Mouse (Mus musculus): Measurements from ENCODE around the gene Ap3m1.
"Not testable (repeated sequence)": the region's sequence is repeated elsewhere in the genome, so short reads cannot be mapped to it uniquely, and the experiment has no call there.

Gene Ap3m1

DNA sequence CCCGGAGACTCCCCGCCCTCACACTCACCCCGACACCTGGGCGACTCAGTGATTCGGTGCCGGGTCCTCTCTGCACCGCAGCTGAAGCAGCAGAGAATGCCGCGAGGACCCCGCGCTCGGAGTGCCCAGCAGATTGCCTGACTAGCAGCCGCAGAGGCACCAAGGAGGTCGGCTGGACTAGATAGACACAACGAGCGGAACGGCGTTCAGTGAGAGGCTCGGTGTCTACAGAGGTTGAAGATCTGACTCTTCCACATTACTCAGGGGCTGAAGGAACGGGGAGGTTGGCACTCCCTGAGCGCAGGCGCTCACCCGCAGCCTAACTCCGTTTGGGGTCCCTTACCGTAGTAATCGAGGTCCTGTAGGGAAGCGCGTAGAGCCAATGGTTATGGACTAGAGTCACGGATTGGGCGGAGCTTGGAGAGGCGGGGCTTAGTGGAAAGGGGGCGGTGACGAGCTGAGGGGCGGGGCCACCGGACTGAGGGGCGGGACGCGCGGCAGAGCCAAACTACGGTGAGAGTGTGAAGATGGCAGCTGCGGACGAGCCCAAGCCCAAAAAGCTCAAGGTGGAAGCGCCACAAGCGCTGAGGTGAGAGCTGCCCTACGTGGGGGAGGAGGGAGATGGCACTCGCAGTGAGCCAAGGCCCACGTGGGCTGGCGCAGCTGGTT, at the start of gene Ap3m1, which contains the start of gene Adk:
TSS of gene Ap3m1 (minus strand) at position 397 of the 669 bp plus-strand sequence.
TSS of gene Adk (plus strand) at position 463 of the 669 bp plus-strand sequence.
- peak; percentile 97 for DNase-seq (ENCODE audit: low spot score)

DNA sequence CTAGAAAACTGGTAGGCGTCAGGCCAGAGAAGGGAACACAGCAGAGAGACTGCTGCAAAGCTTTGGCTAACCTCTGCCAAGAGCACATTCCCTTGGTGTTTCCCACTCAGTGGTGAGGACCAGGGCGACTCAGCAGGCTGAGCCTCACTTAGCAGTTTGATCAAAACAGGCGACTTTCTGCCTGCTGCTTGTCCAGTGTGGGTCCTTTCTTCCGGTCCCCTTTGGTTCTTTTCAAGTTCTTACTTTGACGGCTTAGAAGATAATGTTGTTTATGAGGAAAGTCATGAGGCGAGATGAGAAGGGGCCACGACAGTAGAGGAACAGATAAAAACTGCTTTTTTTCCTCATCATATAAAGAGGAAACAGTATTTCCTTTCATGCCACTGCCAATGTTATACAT, 49.3 kb upstream of the Ap3m1 start:
- DNase-seq (ENCODE audit: low spot score), result no peak

DNA sequence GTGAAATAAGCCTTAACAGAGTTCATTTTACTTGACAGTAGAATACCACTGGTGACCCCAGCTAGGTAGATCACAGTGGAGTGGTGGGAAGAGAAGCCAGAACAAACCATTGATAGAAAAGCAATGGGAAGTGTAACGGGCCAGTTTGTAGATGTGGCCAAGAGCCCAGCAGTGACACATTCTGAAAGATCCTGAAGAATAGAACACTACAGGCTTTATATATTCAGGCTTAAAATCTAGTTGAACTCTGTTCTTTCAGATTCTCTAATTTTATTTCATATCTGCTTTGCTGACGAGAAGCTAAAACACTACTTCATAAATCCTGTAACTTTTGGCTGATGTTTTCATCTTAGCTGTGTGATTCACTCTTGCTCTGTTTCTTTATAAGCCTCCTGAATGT, 48.6 kb upstream of the Ap3m1 start:
- no peak for DNase-seq (ENCODE audit: low spot score)

DNA sequence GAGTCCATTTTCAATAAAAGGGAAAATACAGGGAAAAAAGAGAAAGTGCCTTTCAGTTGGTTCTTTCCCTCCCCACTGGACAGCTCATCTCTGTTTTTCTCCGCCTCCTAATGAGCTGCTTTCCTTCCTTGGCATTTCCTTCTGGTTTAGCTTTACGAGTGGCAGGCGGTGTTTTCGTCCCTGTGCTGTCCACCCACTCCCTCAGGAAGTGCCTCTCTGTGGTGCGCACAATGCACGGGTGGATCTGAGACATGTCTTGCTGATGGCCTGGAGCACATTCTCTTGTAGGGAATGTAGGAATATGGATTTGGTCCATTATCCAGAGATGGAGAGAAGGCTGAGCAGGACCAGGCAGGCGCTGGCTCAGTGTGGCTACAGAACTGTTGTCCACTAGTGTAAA, 47.1 kb upstream of the Ap3m1 start:
- no peak for DNase-seq (ENCODE audit: low spot score)

DNA sequence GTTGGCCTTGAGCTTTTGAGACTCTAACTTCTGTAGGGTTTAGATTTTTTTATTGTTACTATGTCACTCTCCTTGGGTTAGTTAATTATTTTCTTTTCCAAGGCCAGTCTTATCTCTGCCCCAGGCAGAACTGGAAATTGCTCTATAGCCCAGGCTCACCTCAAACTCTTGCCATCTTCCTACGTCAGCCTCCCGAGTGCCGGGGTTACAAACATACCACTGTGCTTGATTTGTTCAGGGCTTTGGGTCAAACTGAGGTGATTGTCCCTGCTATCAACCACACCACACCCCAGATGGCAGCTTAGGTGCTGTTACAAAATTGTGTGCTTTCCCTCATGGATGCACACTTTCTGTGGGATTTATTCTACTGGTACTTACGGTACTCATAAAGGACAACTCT, 44.4 kb upstream of the Ap3m1 start:
- DNase-seq (ENCODE audit: low spot score), result no peak

DNA sequence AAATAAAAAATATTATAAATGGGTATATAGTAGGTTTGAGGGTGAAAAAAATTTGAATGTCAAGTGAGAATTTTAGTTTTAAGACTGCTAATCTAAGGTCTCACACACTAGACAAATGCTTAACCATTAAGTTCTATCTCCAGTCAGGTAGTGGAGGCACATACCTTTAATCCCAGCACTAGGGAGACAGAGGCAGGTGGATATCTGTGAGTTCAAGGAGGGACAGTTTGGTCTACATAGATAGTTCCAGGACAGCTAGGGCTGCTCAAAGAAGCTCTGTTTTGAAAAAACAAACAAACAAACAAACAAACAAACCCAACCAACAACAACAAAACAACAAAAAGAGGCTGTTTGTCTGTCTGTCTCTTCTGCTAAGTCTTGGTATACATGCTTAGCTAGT, 44.0 kb upstream of the Ap3m1 start:
- DNase-seq (ENCODE audit: low spot score), result no peak

DNA sequence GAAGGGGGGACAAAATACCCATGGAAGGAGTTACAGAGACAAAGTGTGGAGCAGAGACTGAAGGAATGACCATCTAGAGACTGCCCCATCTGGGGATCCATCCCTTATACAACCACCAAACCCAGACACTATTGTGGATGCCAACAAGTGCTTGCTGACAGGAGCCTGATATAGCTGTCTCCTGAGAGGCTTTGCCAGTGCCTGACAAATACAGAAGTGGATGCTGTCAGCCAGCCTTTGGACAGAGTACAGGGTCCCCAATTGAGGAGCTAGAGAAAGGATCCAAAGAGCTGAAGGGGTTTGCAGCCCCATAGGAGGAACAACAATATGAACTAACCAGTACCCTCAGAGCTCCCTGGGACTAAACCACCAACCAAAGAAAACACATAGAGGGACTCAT, 41.9 kb upstream of the Ap3m1 start:
- DNase-seq (ENCODE audit: low spot score), result not testable (repeated sequence)

DNA sequence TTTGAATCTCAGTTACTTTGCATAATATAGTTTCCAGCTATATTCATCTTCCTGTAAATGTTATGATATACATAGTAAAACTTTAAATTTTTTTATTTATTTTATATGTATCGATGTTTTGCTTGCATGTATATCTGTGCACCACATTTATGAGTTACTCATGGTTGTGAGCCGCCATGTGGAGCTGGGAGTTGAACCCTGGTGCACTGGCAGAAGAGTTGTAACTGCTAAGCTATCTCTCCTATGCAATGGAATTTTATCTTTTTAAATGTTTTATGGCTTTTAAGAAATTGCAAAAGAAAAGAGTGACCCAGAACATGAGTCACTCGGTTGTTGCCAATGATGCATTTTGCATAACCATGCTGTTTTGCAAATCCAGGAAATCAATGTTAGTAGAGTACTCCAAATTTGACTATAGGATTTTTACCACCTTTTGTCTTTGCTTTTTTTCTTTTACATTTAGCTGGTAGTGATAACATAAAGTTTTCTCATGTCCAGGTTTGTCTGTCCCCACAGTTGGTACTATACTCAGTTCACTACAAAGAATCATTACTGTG, 38.7 kb upstream of the Ap3m1 start:
- no peak for DNase-seq (ENCODE audit: low spot score)

DNA sequence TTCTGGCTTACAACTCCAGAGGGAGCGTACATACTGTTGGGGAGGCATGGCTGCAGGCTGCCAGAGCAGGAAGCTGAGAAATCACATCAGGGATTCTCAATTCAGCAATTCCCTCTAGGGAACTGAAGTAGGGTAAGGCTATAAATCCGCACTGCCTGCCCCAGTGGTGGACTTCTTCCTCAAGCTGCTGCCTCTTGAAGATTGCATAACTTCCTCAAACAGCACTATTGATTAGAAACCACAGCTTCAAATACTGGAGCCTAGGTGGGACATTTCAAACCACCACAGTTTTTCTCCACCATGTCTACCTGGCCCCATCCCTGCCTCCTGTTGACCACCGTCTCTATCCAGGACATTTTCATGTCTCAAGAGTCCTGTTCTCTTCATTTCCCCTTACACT, 38.1 kb upstream of the Ap3m1 start:
- DNase-seq (ENCODE audit: low spot score), result no peak

DNA sequence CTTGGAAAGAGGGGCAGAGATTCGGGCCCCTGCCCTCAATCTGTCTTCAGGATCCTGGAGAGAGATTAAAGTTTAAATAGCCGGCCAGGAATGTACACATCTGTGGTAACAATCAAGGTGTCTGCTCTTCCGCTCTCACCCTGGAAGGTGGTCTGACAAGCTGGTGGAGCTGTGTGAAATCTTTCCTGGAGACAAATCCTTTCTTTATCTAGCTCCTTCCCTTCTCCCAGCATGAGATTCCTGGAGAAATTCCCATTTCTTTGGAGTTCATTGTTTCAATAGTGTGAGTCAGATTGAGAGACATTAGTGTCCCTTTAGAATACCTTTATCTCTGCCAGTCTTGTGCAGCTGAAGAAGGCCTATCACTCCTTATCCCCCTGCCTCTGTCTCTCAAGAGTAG, 36.4 kb upstream of the Ap3m1 start:
- no peak for DNase-seq (ENCODE audit: low spot score)

DNA sequence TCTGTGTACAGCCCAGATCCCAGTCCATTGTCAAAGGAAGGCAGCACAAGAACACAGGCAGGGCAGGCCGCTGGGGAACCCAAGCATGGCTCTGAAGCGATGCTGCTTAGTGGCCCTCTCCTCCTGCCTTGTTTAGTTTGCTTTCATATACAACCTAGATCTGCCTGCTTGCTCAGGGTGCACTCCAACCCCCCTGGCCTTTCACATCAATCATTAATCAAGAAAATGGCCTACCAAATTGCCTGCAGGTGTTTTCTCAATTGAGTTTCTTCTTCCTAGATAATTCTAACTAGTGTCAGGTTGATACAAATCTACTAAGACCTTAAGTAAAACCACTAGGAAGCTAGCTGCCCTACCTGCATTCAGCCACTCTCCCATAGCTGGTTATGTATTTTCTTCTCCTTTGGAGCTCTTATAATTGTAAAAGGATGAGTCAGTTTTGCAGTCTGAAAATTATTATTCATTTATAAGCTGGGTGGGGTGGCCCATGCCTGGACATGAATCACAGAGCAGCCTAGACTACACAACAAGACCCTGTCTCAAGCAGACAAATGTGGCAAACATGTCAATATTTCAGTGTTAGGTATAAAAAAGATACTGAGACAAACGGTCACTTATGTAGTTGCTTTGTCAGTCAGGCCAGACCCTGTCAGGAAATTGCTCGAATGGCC, 35.2 kb upstream of the Ap3m1 start:
- no peak for DNase-seq (ENCODE audit: low spot score)

DNA sequence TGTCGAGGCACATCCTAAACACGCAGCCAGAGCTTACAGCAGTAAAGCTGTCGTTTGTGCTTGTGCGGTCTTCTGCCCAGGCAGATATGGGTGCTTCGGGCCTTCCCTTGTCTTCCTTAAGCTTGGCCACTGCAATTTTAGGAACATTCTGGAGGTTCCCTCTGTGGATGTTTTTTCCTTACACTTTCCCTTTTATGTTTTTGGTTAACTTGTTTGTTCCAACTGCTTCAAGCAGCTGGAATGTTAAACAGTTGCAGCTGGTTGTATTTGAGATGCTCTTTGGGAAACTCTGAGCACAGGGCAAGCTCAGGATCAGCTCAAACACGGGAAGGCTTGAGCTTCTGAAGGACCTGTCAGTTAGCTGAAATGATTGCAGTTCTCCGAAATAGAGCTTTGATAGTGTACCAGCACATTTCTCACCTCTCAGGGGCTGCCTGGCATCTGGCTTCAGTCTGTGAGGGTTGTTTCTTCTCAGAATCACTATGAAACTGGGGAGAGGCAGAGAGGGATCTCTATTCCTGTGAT, 34.6 kb upstream of the Ap3m1 start:
- no peak for DNase-seq (ENCODE audit: low spot score)

DNA sequence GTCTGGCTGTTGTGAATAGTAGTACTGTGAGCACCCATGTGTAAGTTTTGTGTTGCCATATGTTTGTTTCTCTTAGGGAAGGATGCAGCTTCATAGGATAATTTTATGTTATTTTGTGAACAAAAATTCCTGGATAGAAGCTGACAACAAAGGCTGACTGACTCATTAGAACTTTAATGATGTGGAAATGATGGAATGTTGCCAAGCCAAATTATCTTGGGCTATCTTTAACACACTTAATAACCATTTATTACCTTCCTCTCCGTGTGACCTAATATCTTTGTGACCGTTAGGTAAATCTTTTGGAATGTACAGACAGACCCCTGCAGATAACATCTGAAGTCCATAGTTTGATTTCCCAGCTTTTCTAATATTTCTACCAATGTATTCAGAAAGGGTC, 33.8 kb upstream of the Ap3m1 start:
- DNase-seq (ENCODE audit: low spot score), result peak; percentile 23

DNA sequence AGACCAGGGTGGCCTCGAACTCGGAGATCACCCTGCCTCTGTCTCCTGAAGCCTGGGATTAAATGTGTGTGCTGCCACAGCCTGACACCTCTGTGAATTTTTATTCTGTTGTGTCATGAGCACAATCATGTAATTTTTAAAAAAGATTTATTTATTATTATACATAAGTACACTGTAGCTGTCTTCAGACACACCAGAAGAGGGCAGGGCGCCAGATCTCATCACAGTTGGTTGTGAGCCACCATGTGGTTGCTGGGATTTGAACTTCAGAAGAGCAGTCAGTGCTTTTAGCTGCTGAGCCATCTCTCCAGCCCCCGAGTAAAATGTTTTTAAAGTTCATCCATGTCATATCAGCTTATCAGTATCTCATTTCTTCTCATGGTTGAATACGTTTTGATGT, 33.4 kb upstream of the Ap3m1 start:
- DNase-seq (ENCODE audit: low spot score), result no peak

DNA sequence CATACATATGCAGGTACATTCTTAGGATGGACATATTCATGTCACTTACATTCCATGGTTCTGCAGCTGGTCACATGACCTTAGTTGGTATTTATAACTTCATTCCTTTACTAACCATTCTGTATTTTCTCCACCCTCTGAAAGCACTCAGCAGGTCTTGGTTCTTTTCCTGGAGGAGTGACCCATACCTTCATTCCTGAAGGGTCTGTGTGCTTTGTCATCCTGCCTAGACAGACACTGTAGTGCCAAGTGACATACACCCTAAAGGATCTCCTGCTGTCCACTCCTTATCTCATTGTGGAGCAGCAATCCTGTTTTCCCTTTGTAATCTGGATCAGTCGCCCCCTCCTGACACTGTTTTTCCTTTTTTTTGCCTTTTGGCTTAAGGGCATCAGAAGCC, 30.5 kb upstream of the Ap3m1 start:
- DNase-seq (ENCODE audit: low spot score), result no peak

DNA sequence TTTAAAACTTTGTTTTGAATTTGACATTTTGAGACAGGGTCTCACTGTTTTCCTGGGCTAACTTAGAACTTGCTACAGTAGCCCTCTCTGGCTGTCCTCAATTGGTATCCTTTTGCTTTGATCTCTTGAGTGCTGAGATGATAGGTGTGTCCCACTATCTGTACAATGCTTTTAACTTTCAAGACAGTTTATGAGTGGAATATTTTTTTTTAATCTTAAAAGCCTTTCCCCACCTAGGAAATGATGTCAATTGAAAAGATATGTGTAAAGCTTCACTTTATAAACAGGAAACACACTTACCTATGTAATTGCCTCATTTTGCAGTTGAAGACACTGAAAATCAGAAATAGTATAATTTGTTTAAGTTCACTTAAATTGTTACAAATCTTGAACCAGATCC, 26.2 kb upstream of the Ap3m1 start:
- DNase-seq (ENCODE audit: low spot score), result no peak

DNA sequence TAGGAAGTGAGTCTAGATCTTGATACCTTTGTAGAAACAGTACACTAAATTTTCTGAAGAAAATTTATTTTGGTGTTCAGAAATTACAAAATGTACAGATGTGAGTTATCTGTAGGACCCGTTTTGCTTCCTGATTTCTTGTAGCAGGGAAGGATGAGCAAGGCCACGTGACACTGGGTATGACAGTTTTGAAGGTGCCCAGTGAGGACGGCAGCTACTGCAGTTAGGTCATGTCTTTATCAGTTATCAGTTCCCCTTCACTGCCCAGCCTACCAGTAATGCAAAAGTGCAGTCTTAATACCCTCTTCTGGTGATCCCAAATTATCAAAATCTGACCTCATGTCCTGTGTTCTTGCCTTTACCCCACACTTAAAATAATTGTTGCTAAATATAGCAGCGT, 25.6 kb upstream of the Ap3m1 start:
- DNase-seq (ENCODE audit: low spot score), result no peak

DNA sequence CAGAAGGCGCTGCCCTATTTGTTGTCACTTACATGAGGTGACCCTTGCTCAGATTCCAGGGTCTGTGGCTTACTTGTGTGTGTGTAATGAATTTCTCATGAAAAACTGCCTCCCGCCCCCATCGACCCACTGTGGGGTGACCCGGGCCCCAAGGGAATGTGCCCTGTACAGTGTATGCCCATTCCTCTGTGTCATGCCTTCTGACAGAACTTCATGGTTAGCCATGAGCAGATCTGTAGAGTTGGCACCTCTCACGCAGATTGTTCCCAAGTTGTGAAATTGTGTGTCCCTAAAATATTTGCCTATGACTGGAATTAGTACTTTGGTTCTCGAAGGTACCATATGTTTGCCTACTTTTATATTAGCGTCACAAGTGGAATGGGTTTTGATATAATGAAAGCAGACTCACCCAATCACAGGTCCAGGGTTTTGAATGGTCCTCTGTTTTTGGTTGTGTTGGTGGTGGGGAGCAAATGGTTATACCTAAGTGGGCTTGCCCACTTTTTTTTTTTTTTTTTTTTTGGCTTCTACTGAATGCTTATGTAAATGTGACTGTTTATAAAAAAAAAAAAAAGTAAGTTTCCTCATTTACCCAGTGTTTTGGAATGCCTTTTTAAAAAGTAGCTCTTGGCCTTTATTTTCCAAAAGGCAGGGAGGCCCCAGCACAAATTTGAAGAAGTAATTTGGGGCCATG, 24.3 kb upstream of the Ap3m1 start:
- peak; percentile 26 for DNase-seq (ENCODE audit: low spot score)

DNA sequence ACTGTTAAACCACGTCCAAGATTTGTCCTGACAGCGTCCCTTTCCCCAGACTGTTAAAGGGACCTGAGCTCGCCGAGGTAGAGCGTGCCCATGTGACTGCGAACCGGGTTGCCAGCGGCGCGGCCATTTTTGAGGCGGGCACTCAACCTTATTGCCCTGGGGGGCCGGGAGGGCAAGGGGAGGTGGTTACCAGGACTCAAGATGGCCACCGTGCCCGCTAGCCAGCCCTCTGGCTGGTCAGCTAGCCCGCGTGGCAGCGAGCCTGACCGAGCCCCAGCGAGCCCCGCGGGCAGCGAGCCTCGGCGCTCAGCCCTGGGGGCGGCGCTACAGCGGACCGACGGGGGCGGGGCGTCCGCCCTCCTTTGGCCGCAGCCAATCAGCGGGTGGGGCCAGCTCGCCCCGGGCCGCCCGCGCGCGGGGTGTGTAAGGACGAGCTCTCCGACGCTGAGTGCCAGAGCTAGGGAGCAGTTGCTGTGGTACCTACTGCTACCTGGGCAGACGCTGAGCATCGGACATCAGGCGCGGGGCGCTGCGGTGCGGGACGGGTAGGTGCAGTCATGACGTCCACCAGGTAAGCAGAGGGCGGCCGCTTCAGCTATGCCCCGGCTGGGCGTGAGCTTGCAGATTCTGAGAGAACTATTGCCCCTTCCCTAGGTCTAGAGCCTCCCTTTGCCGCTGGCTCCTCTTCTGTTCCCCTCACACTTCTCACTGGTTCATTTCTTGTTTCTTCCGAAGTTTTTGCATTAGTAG, 23.6 kb upstream of the Ap3m1 start:
- peak; percentile 95 for DNase-seq (ENCODE audit: low spot score)

DNA sequence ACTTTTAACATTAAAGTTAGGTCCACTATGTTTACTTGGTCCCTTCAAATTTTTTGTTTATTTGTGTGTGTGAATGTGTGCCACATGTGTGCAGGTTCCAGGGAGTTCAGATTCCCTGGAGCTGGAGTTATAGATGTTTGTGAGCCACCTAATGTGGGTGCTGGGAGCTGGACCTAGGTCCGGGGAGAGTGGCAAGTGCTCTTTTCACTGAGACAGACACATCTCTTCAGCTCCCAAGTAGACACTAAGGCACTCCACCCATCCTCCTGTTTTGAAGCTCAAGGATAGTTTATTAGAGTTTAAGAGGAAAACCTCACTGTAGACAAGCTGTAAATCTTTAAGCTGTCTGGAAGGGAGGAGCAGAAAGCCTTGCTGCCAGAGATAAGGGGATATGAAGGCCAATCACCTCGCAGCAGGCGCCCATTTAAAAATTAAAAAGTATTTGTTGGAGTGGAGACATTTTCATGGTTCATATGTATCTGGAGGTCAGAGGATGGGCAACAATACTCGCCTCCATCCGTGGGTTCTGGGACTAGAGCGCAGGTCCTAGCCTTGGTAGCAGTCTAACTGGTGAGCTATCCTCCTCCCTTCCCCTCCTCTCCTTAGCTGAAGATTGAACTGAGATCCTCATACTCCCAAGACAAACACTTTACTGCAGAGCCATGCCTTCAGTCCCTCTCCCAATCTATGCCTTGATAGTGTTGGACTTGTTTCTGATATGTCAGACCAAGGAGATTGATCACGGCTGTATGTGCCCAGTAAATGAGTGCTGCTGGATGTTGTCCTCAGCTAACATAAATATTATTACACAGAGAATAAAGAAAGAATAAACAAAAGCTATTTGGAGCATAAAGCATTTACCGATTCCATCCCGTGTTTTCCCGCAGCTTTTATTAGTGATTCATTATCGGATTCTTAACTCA, 22.4 kb upstream of the Ap3m1 start:
- DNase-seq (ENCODE audit: low spot score), result no peak

DNA sequence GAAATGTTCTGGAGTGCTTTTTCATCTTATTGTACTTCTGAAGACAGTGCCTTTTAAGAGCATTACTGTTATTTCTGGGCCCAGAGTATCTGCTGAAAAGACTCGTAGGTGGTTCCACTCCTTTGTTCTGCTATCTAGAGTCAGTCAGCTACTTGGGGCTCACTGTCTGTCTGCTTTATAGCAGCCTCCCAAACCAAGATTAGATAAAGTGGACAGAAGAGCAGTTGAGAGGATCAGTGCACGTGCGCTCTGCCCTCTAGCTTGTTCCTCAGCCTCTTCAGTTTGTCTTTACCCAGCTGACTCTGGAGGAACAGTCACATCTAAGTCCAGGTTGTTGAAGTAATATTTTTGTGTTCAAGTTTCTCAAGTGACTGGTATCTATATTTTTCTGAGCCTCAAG, 21.7 kb upstream of the Ap3m1 start:
- DNase-seq (ENCODE audit: low spot score), result no peak

All from retina, embryonic 14.5 days (tissue).